Mouse (Mus musculus): ENCODE results near the gene Zc3h7b.
"Not testable (repeated sequence)": the region's sequence is repeated elsewhere in the genome, so short reads cannot be mapped to it uniquely, and the experiment has no call there.

Gene Zc3h7b

GRCm38 (mm10) chr15:81744992-81745600, at the start of gene Zc3h7b, which contains the start of gene Rangap1:
Zc3h7b (plus strand) TSS chr15:81745057.
Rangap1 (minus strand) TSS chr15:81745530.
- DNase-seq (ENCODE audit: low spot score) = peak; percentile 49

DNA sequence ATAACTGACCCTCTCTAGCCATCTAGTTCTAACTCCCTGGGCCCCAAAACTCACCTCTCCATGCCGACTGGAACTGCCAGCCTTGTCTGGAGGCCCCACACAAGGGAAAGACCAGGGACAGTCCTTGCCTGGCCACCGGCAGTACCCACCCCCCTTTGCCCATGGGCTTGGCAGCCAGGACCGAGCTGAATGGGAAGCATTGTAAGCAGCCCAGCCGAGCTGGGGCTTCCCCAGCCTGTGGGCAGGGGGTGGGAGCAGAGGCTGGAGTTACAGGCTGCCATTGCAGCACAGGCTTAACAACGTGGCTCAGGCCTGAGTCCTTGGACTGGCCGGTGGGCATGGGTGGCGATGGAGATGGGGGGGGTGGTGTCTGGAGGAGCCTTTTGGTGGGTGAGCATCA, 47.7 kb upstream of the Zc3h7b start, which contains the start of gene Chadl:
Gene Chadl, minus strand, starts transcription at position 113 of the 400 bp plus-strand sequence.
- DNase-seq (ENCODE audit: low spot score) = no peak

GRCm38 (mm10) chr15:81697847-81698246, 47.0 kb upstream of the Zc3h7b start:
- peak; percentile 30 for DNase-seq (ENCODE audit: low spot score)

GRCm38 (mm10) chr15:81698532-81698931, 46.3 kb upstream of the Zc3h7b start:
- DNase-seq (ENCODE audit: low spot score) = no peak

GRCm38 (mm10) chr15:81700161-81700560, 44.7 kb upstream of the Zc3h7b start:
- no peak for DNase-seq (ENCODE audit: low spot score)

DNA sequence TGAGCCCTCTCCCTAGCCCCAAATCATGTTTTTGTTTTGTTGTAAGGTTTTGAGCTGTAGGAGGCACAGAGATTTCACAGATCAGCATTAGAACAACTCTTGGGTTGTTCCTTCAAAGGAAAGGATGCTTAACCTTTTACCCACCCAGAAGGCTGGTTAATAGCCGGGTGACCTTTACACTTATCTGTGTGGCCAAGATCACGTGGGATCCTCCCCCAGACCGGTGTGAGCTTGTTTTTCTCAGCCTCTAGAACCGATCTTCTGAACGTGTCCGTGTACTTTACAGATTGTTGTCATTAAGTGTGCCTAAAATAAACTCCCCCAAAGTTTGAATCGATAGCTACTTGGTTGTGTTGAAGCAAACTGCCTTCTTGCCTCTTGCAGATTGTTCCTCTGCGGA, 44.3 kb upstream of the Zc3h7b start:
- DNase-seq (ENCODE audit: low spot score) = no peak

DNA sequence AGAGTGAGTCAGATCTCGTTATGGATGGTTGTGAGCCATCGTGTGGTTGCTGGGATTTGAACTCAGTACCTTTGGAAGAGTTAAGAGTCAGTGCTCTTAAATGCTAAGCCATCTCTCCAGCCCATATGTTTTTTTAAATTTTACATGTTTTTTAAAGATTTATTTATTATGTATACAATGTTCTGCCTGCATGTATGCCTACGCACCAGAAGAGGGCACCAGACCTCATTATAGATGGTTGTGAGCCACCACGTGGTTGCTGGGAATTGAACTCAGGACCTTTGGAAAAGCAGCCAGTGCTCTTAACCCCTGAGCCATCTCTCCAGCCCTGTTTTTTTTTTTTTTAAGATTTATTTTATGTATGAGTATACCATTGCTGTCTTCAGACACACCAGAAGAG, 43.5 kb upstream of the Zc3h7b start:
- DNase-seq (ENCODE audit: low spot score) = not testable (repeated sequence)

- no peak for DNase-seq (ENCODE audit: low spot score)
These were observed 42.4 kb upstream of the Zc3h7b start for GRCm38 (mm10) chr15:81702306-81703093.

GRCm38 (mm10) chr15:81703094-81703489, 41.8 kb upstream of the Zc3h7b start:
- no peak for DNase-seq (ENCODE audit: low spot score)

- no peak for DNase-seq (ENCODE audit: low spot score)
These were observed 35.9 kb upstream of the Zc3h7b start for GRCm38 (mm10) chr15:81708991-81709390.

- DNase-seq (ENCODE audit: low spot score) = no peak
These were observed 35.2 kb upstream of the Zc3h7b start for GRCm38 (mm10) chr15:81709686-81710085.

GRCm38 (mm10) chr15:81710801-81711200, 34.1 kb upstream of the Zc3h7b start:
- DNase-seq (ENCODE audit: low spot score) = no peak

GRCm38 (mm10) chr15:81713742-81714141, 31.1 kb upstream of the Zc3h7b start:
- no peak for DNase-seq (ENCODE audit: low spot score)

- DNase-seq (ENCODE audit: low spot score) = no peak
These were observed 26.3 kb upstream of the Zc3h7b start for GRCm38 (mm10) chr15:81718336-81719138.

GRCm38 (mm10) chr15:81719139-81719531, 25.7 kb upstream of the Zc3h7b start:
- DNase-seq (ENCODE audit: low spot score) = no peak

- no peak for DNase-seq (ENCODE audit: low spot score)
These were observed 22.5 kb upstream of the Zc3h7b start for GRCm38 (mm10) chr15:81722361-81722760.

- no peak for DNase-seq (ENCODE audit: low spot score)
These were observed 21.2 kb upstream of the Zc3h7b start for GRCm38 (mm10) chr15:81723653-81724052.

GRCm38 (mm10) chr15:81725965-81726364, 18.9 kb upstream of the Zc3h7b start:
- DNase-seq (ENCODE audit: low spot score) = no peak

DNA sequence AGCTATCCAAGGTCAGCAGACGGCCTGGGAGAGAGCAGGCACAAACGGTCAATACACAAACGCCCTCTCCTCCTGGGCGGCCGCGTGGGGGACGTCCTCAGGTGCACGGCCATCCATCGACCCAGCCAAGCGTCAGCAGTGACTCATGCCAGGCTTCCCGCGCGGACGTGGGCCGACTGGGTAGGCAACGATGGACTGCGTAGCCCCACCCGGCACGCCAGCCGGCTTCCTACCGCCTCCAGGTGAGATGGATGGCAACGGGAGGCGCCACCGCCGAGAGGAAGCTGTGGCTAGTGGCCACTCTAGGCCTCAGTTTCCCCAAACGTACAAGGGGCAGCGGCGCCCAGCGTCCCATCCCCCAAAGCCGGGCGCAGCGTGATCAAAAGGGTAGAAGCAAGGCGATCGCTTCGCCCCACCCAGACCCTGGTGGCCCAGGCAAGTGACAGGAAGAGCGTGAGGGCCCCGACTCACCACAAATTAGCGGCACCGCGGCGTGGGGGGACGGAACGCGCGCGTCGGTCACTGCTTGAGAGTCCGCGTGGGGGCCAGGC, 15.5 kb upstream of the Zc3h7b start:
- DNase-seq (ENCODE audit: low spot score) = peak; percentile 26

DNA sequence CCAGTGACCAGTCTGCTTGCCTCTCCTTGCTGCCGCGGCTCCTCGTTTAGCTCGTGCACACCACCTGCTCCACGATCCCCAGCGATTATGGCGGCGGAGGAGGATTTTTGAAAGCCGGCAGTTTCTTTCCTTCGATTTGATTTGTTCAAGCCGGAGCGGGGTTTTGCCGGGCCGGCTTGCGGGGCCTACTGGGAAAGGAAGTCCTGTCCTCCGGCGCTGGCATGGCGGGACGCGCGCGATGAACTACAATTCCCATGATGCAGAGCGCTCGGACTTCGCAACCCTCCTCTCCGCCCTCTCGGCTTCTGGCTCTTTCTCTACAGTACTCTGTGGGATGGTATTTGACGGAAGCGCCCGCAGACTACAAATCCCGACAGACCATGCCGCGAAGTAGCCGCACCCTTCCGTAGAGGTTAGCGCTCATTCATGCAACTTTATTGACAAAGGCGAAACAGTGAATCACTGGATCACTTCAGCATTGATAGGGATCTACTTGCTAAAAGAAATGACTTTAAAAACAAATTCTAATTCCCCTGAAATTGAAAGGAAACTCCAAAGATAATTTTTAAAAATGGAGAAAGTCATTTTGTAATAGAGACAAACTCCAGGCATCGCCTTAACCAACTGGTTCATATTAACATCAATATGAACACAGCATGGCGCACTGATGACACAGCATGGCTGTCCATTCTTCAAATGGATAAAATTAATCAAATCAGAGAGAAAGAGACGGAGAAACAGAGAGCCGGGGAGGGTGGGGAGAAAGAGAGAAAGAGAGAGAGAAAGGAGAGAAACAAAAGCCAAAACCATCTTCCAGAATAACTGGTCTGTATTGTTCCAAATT, 14.8 kb upstream of the Zc3h7b start:
- DNase-seq (ENCODE audit: low spot score) = peak; percentile 99

DNA sequence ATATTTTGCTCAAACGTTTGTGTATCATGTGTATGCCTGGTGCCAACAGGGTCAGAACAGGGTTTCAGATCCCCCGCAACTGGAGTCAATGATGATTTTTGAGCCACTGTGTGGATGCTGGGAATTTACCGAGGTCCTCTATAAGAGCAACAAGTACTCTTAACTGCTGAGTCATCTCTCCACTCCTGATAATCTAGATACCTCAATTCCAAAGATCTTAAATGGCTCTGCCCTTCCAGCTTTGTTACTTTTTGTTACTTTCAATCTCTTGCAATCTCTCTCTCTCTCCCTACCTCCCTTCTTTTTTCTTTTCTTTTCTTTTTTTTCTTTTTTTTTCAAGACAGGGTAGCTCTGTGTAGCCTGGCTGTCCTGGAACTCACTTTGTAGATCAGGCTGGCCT, 9.8 kb upstream of the Zc3h7b start:
- DNase-seq (ENCODE audit: low spot score) = no peak
